Mouse (Mus musculus) hindbrain, embryonic 14.5 days (tissue): Measurements from ENCODE around the gene Psmf1. TPM values are rescaled to one million over a fixed set of nuclear protein-coding genes. Genes with fewer than 3 reads are reported as not detected.

Experiments used
- ATAC-seq: fragments of 200-750 bp; cut with Nextera tagmentation; 2 replicates; pipeline ENCODE4 v1.8.0; 2017; ENCODE audit warnings: moderate number of reproducible peaks, mild to moderate bottlenecking, moderate TSS enrichment, moderate library complexity; ENCODE audit not compliant: low FRiP score
- DNase-seq: peaks from one replicate; pipeline ENCODE4 v3.0.0-alpha.2; 2015; ENCODE audit warnings: low spot score
- H3K27ac ChIP-seq: fragments of 300-500 bp; sonication (generic); 2 replicates; pipeline ENCODE4 v1.5.1; 2014; ENCODE audit warnings: mild to moderate bottlenecking, moderate library complexity
- H3K27me3 ChIP-seq: fragments of 300-500 bp; sonication (generic); 2 replicates; pipeline ENCODE4 v1.6.1; 2014; ENCODE audit warnings: mild to moderate bottlenecking, low read length, mixed read lengths; ENCODE audit not compliant: control insufficient read depth, insufficient read depth
- H3K36me3 ChIP-seq: fragments of 300-500 bp; sonication (generic); replicated peaks from 2 replicates; pipeline ENCODE4 v1.6.1; 2014; ENCODE audit not compliant: control insufficient read depth, insufficient read depth
- H3K4me1 ChIP-seq: fragments of 300-500 bp; sonication (generic); replicated peaks from 2 replicates; pipeline ENCODE4 v1.6.1; 2014; ENCODE audit warnings: antibody characterized with exemption, low read length, mixed read lengths; ENCODE audit not compliant: control insufficient read depth, insufficient read depth
- H3K4me2 ChIP-seq: fragments of 300-500 bp; sonication (generic); replicated peaks from 2 replicates; pipeline ENCODE4 v1.6.1; 2014; ENCODE audit warnings: mild to moderate bottlenecking, moderate library complexity
- H3K4me3 ChIP-seq: fragments of 300-500 bp; sonication (generic); replicated peaks from 2 replicates; pipeline ENCODE4 v1.5.1; 2014; ENCODE audit warnings: mild to moderate bottlenecking, low read length
- H3K9ac ChIP-seq: fragments of 300-500 bp; sonication (generic); 2 replicates; pipeline ENCODE4 v1.6.1; 2014
- H3K9me3 ChIP-seq: fragments of 300-500 bp; sonication (generic); 2 replicates; pipeline ENCODE4 v1.6.1; 2016; ENCODE audit warnings: low read length; ENCODE audit not compliant: control insufficient read depth
- WGBS: fragments of 180-500 bp; shearing (Covaris S2); extraction: QIAGEN DNeasy Blood & Tissue Kit; methylation state at CpG from one replicate; pipeline ENCODE4 v1.1.7; 2014; 5-methylcytosine and 5-hydroxymethylcytosine counted together
- polyA plus RNA-seq: library from polyadenylated mRNA; unstranded; fragments of >200 nt; fragmentation: Nextera tagmentation; extraction: Ambion mirVana; gene quantifications from 2 replicates; pipeline ENCODE4 v1.2.1, GENCODE M21; 2014

The Psmf1 gene
- polyA plus RNA-seq, 1 experiment from 2014 or later, result 60.1 TPM

DNA sequence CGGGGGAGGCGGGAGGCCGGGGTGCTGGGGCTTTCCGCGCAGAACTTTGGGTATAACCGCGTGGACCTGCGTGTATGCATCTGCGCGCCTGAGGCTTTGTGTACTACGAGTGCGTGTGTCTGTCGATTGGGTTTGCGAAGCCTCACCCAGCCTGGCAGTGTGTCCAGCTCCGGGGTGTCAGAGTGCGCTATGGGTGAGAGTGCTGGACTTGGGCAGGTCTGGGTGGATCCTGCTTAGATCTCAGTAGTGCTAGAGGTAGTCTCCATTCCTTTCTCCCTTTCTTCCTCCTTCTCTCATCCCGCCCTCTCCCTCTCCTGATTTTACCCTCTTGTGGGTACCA lies 41.2 kb downstream of the Psmf1 start:
- Histone ChIP-seq H3K9ac (peak overlapping the region; percentile 96), H3K4me3 (peak overlapping the region; percentile 90), H3K4me2 (peak overlapping the region; percentile 86), H3K27me3 (no peaks in the 10 kb centered on the region), H3K9me3 (no peaks in the 10 kb centered on the region), H3K4me1 (peaks cover 6% of the 10 kb centered on the region), H3K27ac (peak overlapping the region; percentile 83), H3K36me3 (peaks cover 21% of the 10 kb centered on the region)
- WGBS, result 2% methylated on average over 17 of the region's 17 CpGs
- peak; percentile 29 for DNase-seq
- peak; percentile 56 for ATAC-seq

DNA sequence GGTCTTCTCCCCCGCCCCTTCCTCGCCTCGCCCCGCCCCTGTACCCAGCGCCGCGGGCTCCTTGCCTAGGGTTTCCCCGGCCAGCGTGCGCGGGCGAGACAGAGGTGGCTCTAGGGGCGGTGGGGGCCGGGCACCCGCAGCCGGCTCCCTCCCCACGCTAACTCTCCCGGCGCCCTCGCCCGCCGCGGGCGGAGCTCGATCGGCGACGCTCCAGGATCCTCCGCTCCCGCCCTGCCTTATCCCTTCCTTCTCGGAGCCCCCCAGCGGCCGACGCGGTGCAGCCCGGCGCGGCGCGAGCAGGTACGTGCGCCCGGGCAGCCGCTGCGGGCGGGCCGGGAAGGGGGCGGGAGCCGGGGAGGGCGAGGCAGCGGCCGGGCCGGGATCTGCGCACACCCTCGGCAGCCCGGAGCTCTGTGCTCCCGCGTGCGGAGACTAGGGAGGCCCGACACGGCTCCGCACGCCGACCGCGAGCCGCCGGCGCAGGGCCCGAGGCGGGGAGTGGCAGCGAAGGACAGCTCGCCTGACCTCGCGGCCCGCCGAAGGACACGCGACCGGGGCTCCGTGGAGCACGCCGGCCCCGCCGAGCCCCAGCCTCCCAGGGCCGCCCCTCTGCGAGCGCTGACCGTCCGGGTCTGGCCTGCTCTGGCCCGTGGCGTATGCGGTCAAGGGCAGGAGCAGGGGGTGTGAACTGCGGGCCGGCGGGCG lies 41.7 kb downstream of the Psmf1 start:
- Histone ChIP-seq H3K4me2 (peak overlapping the region; percentile 86), H3K36me3 (peaks cover 16% of the 10 kb centered on the region), H3K9ac (peak overlapping the region; percentile 96), H3K27me3 (no peaks in the 10 kb centered on the region), H3K27ac (peak overlapping the region; percentile 83), H3K4me1 (peaks cover 6% of the 10 kb centered on the region), H3K9me3 (no peaks in the 10 kb centered on the region), H3K4me3 (peak overlapping the region; percentile 90)
- ATAC-seq, result peak; percentile 87
- peak; percentile 68 for DNase-seq
- under 1% methylated on average over 86 of the region's 97 CpGs for WGBS

DNA sequence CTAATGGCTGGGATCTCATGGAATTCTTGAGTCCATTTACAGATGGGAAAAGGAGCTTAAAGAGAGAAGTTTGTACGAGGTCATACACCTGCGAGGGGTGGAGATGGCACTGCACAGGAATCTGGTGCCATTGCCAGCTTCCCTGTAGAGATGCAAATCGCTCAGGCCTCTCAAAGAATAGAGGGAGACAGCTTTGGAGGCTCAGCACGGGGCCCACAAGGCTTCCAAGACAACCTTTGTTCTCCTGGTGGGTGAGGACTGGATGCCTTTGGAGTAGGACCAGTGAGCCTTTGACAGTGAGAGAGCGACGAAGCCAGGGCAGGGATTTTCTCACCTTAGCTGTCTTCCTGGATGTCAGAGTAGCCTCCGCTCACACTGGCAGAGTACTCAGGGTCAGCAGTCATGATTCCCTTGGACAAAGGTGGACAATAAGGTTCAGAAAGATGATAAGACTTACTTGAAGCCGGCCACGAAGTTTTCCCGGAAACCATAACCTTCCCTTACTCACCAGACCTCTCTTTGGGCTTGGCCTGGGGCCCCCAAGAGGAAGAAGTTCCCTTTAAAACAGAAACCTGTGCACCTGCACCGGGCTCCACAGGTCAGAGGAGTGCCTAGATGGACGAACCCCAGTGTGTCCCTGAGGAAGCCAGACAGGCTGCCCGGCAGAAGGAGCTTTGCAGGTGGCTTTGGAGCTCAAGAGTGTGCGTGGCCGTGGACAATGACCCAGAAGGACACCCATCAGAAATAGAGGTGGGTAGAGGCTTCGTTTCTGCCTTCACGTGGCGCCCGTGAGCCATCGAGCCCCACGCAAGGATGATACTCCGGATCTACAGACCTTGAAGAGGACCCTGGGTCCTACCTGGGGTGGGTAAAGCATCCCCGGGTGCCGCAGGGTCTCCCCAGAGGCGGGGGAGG lies 42.5 kb downstream of the Psmf1 start, which contains the start of gene Tmem74b:
Tmem74b (plus strand) TSS at position 778 of the 915 bp plus-strand sequence.
- no peaks in the 10 kb centered on the region for H3K27me3 ChIP-seq
- H3K36me3 ChIP-seq, result peaks cover 8% of the 10 kb centered on the region
- no peaks in the 10 kb centered on the region for H3K9me3 ChIP-seq
- H3K9ac ChIP-seq, result peak within 1 kb of the TSS; percentile 96
- ATAC-seq (peak; percentile 31; the same call in 1 of the 2 replicates), DNase-seq (peak; percentile 33)
- peaks cover 6% of the 10 kb centered on the region for H3K4me1 ChIP-seq
- peak within 1 kb of the TSS; percentile 83 for H3K27ac ChIP-seq
- peak within 1 kb of the TSS; percentile 86 for H3K4me2 ChIP-seq
- WGBS, result 3% methylated on average over 25 of the region's 25 CpGs
- peak within 1 kb of the TSS; percentile 90 for H3K4me3 ChIP-seq

DNA sequence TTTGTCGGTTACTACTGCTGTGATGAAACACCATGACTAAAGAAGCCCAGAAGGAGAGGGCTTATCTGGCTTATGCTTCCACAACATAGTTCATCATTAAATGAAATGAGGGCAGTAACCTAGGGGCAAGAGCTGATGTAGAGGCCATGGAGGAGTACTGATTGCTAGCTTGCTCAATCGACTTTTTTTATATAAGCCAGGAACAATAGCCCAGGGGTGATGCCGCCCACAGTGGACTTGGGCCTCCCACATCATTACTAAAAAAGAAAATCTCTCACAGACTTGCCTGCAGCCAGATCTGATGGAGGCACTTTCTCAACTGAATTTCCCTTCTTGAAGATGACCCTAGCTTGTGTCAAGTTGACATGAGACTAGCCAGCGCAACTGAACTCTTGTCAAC lies 61.0 kb downstream of the Psmf1 start:
- Histone ChIP-seq H3K4me3 (no peak overlapping the region), H3K4me2 (no peak overlapping the region), H3K4me1 (no peaks in the 10 kb centered on the region), H3K36me3 (no peaks in the 10 kb centered on the region), H3K9ac (no peak overlapping the region), H3K9me3 (no peaks in the 10 kb centered on the region), H3K27ac (no peak overlapping the region), H3K27me3 (no peaks in the 10 kb centered on the region)
- 83% methylated on average over 4 of the region's 4 CpGs for WGBS
- no peak for DNase-seq
- no peak for ATAC-seq

DNA sequence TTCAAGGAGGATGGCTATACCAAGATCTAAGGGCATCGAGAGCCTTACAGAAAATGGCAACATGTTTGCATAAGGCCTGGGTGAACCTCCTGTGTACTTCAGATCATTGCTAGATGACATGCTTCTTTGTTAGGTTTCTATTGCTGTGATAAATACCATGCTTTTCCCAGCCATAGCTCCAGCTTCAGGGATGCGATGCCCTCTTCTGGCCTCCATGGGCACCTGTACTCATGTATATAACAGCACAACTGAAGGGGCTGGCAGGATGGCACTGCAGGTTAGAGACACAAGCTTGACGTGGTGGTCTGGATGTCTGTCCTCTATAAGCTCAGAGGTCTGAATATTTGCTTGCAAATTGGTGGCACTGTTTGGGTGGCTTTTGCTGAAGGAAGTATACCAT lies 61.6 kb downstream of the Psmf1 start:
- H3K4me2 ChIP-seq, result no peak overlapping the region
- H3K27me3 ChIP-seq, result no peaks in the 10 kb centered on the region
- H3K4me3 ChIP-seq, result no peak overlapping the region
- no peak overlapping the region for H3K27ac ChIP-seq
- H3K9me3 ChIP-seq, result no peaks in the 10 kb centered on the region
- H3K36me3 ChIP-seq, result no peaks in the 10 kb centered on the region
- DNase-seq, result peak; percentile 64
- peak; percentile 82 for ATAC-seq
- 61% methylated on average over 3 of the region's 3 CpGs for WGBS
- no peak overlapping the region for H3K9ac ChIP-seq
- H3K4me1 ChIP-seq, result no peaks in the 10 kb centered on the region

DNA sequence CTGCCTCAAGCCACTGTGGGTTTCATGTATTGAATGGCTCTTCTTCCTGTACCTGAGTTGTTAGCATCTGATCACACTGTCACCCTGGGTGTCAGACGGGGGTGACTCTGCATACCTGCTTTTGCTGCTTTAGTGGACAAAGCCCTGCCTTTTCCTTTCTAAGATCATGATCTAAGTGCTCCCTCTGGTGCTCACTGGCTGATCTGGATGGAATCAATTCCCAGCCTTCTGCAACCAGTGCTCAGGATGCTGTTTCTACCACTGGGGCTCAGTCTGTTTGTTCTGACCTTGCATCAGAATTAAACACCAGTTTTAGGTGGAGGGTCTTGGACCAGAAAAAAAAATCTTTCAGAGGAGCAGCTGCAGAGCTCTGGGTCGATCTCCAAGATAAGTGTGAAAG lies 67.8 kb downstream of the Psmf1 start:
- H3K36me3 ChIP-seq, result no peaks in the 10 kb centered on the region
- DNase-seq (peak; percentile 31), ATAC-seq (no peak)
- H3K9me3 ChIP-seq, result no peaks in the 10 kb centered on the region
- no peaks in the 10 kb centered on the region for H3K4me1 ChIP-seq
- H3K4me3 ChIP-seq, result no peak overlapping the region
- H3K9ac ChIP-seq, result no peak overlapping the region
- H3K4me2 ChIP-seq, result no peak overlapping the region
- no peaks in the 10 kb centered on the region for H3K27me3 ChIP-seq
- WGBS, result 67% methylated on average over 2 of the region's 2 CpGs
- no peak overlapping the region for H3K27ac ChIP-seq

DNA sequence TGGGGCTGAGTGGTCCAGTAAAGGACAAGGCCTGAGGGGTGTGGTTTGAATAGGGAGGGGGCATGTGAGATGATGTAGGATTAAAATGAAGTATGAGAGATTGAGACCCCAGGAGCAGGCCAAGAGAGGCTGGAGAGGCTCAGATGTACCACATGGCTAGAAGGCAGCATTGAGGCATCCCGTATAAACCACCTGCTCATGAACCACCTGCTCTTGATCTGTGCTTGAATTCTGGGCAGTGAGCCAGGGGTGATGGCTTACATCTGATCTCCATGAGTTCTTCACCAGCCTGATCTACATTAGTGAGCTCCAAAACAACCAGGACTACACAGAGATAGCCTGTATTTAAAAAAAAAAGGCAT lies 73.0 kb downstream of the Psmf1 start:
- 59% methylated on average over 1 of the region's 1 CpGs for WGBS
- Histone ChIP-seq H3K4me3 (no peak overlapping the region), H3K36me3 (no peaks in the 10 kb centered on the region), H3K4me1 (0 out of 2 replicates have a peak, but pooled peaks cover 3% of the 10 kb centered on the region), H3K9ac (no peak overlapping the region), H3K4me2 (no peak overlapping the region), H3K9me3 (no peaks in the 10 kb centered on the region), H3K27ac (no peak overlapping the region), H3K27me3 (no peaks in the 10 kb centered on the region; the same call in 1 of the 2 replicates)
- DNase-seq (no peak), ATAC-seq (0 out of 2 replicates have a peak, but pooled peaks have one; percentile 31)

DNA sequence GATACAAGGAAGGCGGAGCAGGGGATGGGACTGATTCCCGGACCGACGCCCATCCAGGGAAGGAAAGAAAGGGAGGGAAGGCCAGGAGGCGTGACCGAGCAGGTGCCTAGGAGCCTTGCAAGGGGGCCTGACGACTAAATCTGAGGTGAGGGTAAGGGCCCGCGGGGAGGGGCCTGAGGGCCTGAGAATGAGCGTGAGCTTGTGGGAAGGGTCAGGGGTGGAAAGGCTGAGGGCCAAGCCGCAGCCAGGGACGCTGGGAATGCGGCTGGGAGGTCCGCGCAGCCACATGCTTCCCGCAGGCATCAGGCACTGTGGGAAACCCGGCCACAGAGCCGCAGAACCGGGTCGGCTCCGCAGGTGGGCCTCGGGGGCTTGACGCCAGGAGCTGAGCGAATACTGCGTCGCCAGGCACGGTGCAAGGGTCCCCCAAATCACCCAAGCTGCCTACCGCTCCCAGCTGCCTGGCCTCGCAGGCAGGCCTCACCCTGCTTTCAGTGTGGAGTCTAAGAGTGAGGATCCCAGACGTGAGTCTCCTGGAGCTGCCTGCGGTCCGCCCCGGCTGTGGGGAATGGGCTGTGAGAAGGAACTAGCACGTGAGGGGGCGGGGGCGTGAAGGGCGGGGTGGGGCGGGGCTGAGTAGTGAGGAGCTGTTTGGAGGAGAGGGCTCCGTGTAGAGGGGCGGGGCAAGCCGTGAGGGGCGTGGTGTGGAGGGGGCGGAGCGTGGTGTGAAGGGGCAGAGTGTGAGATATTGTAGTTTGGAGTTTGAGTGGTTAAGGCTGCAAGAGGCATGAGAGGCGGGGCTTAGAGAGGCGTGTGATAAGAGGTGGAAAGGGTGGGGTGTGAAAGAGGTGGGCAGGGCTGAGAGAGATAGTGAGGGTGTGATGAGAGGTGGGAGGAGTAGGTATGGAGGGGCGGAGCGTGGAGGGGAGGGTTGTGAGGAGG lies 73.7 kb downstream of the Psmf1 start:
- ATAC-seq (peak; percentile 51; the same call in 1 of the 2 replicates), DNase-seq (no peak)
- Histone ChIP-seq H3K4me2 (peak overlapping the region; percentile 42), H3K27ac (no peak overlapping the region), H3K9ac (no peak overlapping the region), H3K9me3 (no peaks in the 10 kb centered on the region), H3K27me3 (no peaks in the 10 kb centered on the region; the same call in 1 of the 2 replicates), H3K4me3 (peak overlapping the region; percentile 16), H3K36me3 (no peaks in the 10 kb centered on the region), H3K4me1 (0 out of 2 replicates have a peak, but pooled peaks cover 3% of the 10 kb centered on the region)
- WGBS, result 39% methylated on average over 47 of the region's 48 CpGs
